Mouse (Mus musculus) cerebellum, adult 9-11 months (tissue): ENCODE results near the gene Tmem198b.
"Not testable (repeated sequence)": the region's sequence is repeated elsewhere in the genome, so short reads cannot be mapped to it uniquely, and the experiment has no call there.

ENCODE experiments used
- DNase-seq: peaks from one replicate; pipeline ENCODE4 v3.0.0; 2022

Gene Tmem198b

GRCm38 (mm10) chr10:128804271-128805091, at the start of gene Tmem198b:
TSS of gene Tmem198b (minus strand) at chr10:128804370.
- DNase-seq = peak; percentile 76

GRCm38 (mm10) chr10:128850339-128850738, 46.2 kb upstream of the Tmem198b start:
- DNase-seq = no peak

GRCm38 (mm10) chr10:128848426-128848825, 44.3 kb upstream of the Tmem198b start:
- DNase-seq = no peak

- no peak for DNase-seq
Measured at GRCm38 (mm10) chr10:128846664-128847063, 42.5 kb upstream of the Tmem198b start.

GRCm38 (mm10) chr10:128845516-128845915, 41.3 kb upstream of the Tmem198b start:
- no peak for DNase-seq

- DNase-seq = no peak
Measured at GRCm38 (mm10) chr10:128843260-128843659, 39.1 kb upstream of the Tmem198b start.

GRCm38 (mm10) chr10:128840612-128841011, 36.4 kb upstream of the Tmem198b start:
- no peak for DNase-seq

- DNase-seq = no peak
Measured at GRCm38 (mm10) chr10:128839434-128839833, 35.3 kb upstream of the Tmem198b start.

GRCm38 (mm10) chr10:128837400-128837799, 33.2 kb upstream of the Tmem198b start:
- no peak for DNase-seq

GRCm38 (mm10) chr10:128823821-128824220, 19.7 kb upstream of the Tmem198b start:
- no peak for DNase-seq

GRCm38 (mm10) chr10:128823087-128823486, 18.9 kb upstream of the Tmem198b start:
- DNase-seq = not testable (repeated sequence)

- DNase-seq = no peak
Measured at GRCm38 (mm10) chr10:128822135-128822534, 18.0 kb upstream of the Tmem198b start.

- DNase-seq = peak; percentile 99
Measured at GRCm38 (mm10) chr10:128821358-128822056, 17.3 kb upstream of the Tmem198b start, which contains the start of gene Ormdl2. TSS of gene Ormdl2 (minus strand) at chr10:128821645.

- peak; percentile 33 for DNase-seq
Measured at GRCm38 (mm10) chr10:128820217-128820616, 16.0 kb upstream of the Tmem198b start.

GRCm38 (mm10) chr10:128817033-128817432, 12.9 kb upstream of the Tmem198b start, which contains the start of gene Sarnp:
TSS of gene Sarnp (plus strand) at chr10:128817333.
- DNase-seq = no peak

GRCm38 (mm10) chr10:128807018-128807417, 2.8 kb upstream of the Tmem198b start:
- peak; percentile 33 for DNase-seq

- no peak for DNase-seq
Measured at GRCm38 (mm10) chr10:128806086-128806485, 1.9 kb upstream of the Tmem198b start.

- DNase-seq = peak; percentile 97
Measured at GRCm38 (mm10) chr10:128805092-128806000, 1.2 kb upstream of the Tmem198b start.

- DNase-seq = peak; percentile 81
Measured at GRCm38 (mm10) chr10:128803771-128804270, 349 bp downstream of the Tmem198b start, which contains the start of gene Dnajc14. TSS of gene Dnajc14 (plus strand) at chr10:128804062.

GRCm38 (mm10) chr10:128803361-128803760, 809 bp downstream of the Tmem198b start:
- DNase-seq = peak; percentile 30

- DNase-seq = no peak
Measured at GRCm38 (mm10) chr10:128802956-128803355, 1.2 kb downstream of the Tmem198b start.

- DNase-seq = peak; percentile 33
Measured at GRCm38 (mm10) chr10:128801981-128802495, 2.1 kb downstream of the Tmem198b start.
